Mouse (Mus musculus) MEL (cell line): ENCODE results near the gene Olfr322. TPM values are rescaled to one million over a fixed set of nuclear protein-coding genes. Genes with fewer than 3 reads are reported as not detected.

Source experiments
- DNase-seq: peaks from one replicate; pipeline ENCODE4 v3.0.0; 2011; ENCODE audit warnings: low read depth, low spot score
- H3K27ac ChIP-seq: 2 replicates; pipeline ENCODE4 v1.5.1; 2012; ENCODE audit warnings: low read depth, mild to moderate bottlenecking, control low read depth, low read length, moderate library complexity; ENCODE audit not compliant: control insufficient read depth
- H3K27me3 ChIP-seq, 2 experiments: fragments of 150-350 bp in 1 of 2; sonication (generic) in 1 of 2; 2 replicates each; pipeline ENCODE4 v1.6.1; 2012; ENCODE audit warnings: low read length in 2 of 2, mild to moderate bottlenecking in 2 of 2, improper control_type of control experiment in 1 of 2, moderate library complexity in 1 of 2; ENCODE audit not compliant: insufficient read depth in 2 of 2, control insufficient read depth in 1 of 2
- H3K36me3 ChIP-seq, 2 experiments: 2 replicates each; pipeline ENCODE4 v1.6.1; 2012 to 2014; ENCODE audit warnings: low read length in 2 of 2, improper control_type of control experiment in 1 of 2, inconsistent platforms in 1 of 2, mild to moderate bottlenecking in 1 of 2; ENCODE audit not compliant: insufficient read depth in 2 of 2, control insufficient read depth in 1 of 2
- H3K4me1 ChIP-seq, 2 experiments: fragments of 150-350 bp in 1 of 2; sonication (generic) in 1 of 2; 2 replicates each; pipeline ENCODE4 v1.6.1; 2012; ENCODE audit warnings: low read length in 2 of 2, improper control_type of control experiment in 1 of 2, mild to moderate bottlenecking in 1 of 2; ENCODE audit not compliant: insufficient read depth in 2 of 2, control insufficient read depth in 1 of 2
- H3K4me3 ChIP-seq, 2 experiments: fragments of 150-350 bp in 1 of 2; sonication (generic) in 1 of 2; 2 replicates each; pipeline ENCODE4 v1.5.1; 2012; ENCODE audit warnings: low read depth in 2 of 2, low read length in 2 of 2, mild to moderate bottlenecking in 2 of 2, moderate library complexity in 2 of 2, control low read depth in 1 of 2, improper control_type of control experiment in 1 of 2; ENCODE audit not compliant: control insufficient read depth in 1 of 2, insufficient read depth in 1 of 2
- H3K79me2 ChIP-seq: 2 replicates; pipeline ENCODE4 v1.6.1; 2012; ENCODE audit warnings: mild to moderate bottlenecking, low read length, moderate library complexity; ENCODE audit not compliant: control insufficient read depth, poor library complexity, insufficient read depth
- H3K9ac ChIP-seq: 2 replicates; pipeline ENCODE4 v1.6.1; 2012; ENCODE audit warnings: low read depth, mild to moderate bottlenecking, control low read depth, low read length, moderate library complexity; ENCODE audit not compliant: control insufficient read depth, poor library complexity, severe bottlenecking
- H3K9me3 ChIP-seq: fragments of 150-350 bp; sonication (generic); replicated peaks from 2 replicates; pipeline ENCODE4 v1.6.1; 2012; ENCODE audit warnings: mild to moderate bottlenecking, low read length, improper control_type of control experiment, moderate library complexity; ENCODE audit not compliant: insufficient read depth
- CHD1 ChIP-seq: IDR thresholded peaks from 2 replicates; pipeline ENCODE4 v1.6.1; 2012; ENCODE audit warnings: low read depth, mild to moderate bottlenecking, inconsistent platforms, low read length, improper control_type of control experiment
- CHD2 ChIP-seq: IDR thresholded peaks from 2 replicates; pipeline ENCODE4 v1.6.1; 2011; ENCODE audit warnings: low read length, improper control_type of control experiment
- E2F4 ChIP-seq: IDR thresholded peaks from 2 replicates; pipeline ENCODE4 v1.6.1; 2011; ENCODE audit warnings: low read depth, low read length, improper control_type of control experiment, borderline replicate concordance
- ETS1 ChIP-seq: IDR thresholded peaks from 2 replicates; pipeline ENCODE4 v1.6.1; 2012; ENCODE audit warnings: low read depth, mild to moderate bottlenecking, inconsistent platforms, low read length, improper control_type of control experiment, moderate library complexity
- GABPA ChIP-seq: IDR thresholded peaks from 2 replicates; pipeline ENCODE4 v1.6.1; 2012; ENCODE audit warnings: low read depth, mild to moderate bottlenecking, inconsistent platforms, low read length, improper control_type of control experiment, moderate library complexity
- GATA1 ChIP-seq: IDR thresholded peaks from 2 replicates; pipeline ENCODE4 v1.6.1; 2011; ENCODE audit warnings: low read depth, low read length, improper control_type of control experiment
- MAX ChIP-seq: IDR thresholded peaks from 2 replicates; pipeline ENCODE4 v1.6.1; 2011; ENCODE audit warnings: low read length, improper control_type of control experiment
- MXI1 ChIP-seq: IDR thresholded peaks from 2 replicates; pipeline ENCODE4 v1.6.1; 2011; ENCODE audit warnings: mild to moderate bottlenecking, low read depth, low read length, improper control_type of control experiment
- MYB ChIP-seq: IDR thresholded peaks from 2 replicates; pipeline ENCODE4 v1.6.1; 2011; ENCODE audit warnings: mild to moderate bottlenecking, low read depth, low read length, improper control_type of control experiment
- MYC ChIP-seq: IDR thresholded peaks from 2 replicates; pipeline ENCODE4 v1.6.1; 2011; ENCODE audit warnings: low read depth, mild to moderate bottlenecking, low read length, improper control_type of control experiment, moderate library complexity
- NRF1 ChIP-seq: IDR thresholded peaks from 2 replicates; pipeline ENCODE4 v1.6.1; 2014; ENCODE audit warnings: low read depth, mild to moderate bottlenecking, inconsistent platforms, low read length, improper control_type of control experiment, moderate library complexity; ENCODE audit not compliant: poor library complexity, insufficient read depth, severe bottlenecking
- POLR2AphosphoS5 ChIP-seq: IDR thresholded peaks from 2 replicates; pipeline ENCODE4 v1.6.1; 2012; ENCODE audit warnings: low read depth, borderline replicate concordance, mild to moderate bottlenecking, inconsistent platforms, low read length, moderate library complexity, mixed read lengths
- RAD21 ChIP-seq: IDR thresholded peaks from 2 replicates; pipeline ENCODE4 v1.6.1; 2011; ENCODE audit warnings: mild to moderate bottlenecking, low read depth, low read length, improper control_type of control experiment
- RCOR1 ChIP-seq: IDR thresholded peaks from 2 replicates; pipeline ENCODE4 v1.6.1; 2012; ENCODE audit warnings: low read depth, mild to moderate bottlenecking, inconsistent platforms, low read length, improper control_type of control experiment
- SMC3 ChIP-seq: IDR thresholded peaks from 2 replicates; pipeline ENCODE4 v1.6.1; 2011; ENCODE audit warnings: low read depth, low read length, improper control_type of control experiment
- USF2 ChIP-seq, 2 experiments: IDR thresholded peaks; 2 replicates each; pipeline ENCODE4 v1.6.1; 2011 to 2012; ENCODE audit warnings: improper control_type of control experiment in 2 of 2, low read length in 2 of 2, borderline replicate concordance in 1 of 2, inconsistent platforms in 1 of 2, low read depth in 1 of 2, mild to moderate bottlenecking in 1 of 2; ENCODE audit not compliant: insufficient read depth in 1 of 2
- ZNF384 ChIP-seq: IDR thresholded peaks from 2 replicates; pipeline ENCODE4 v1.6.1; 2012; ENCODE audit warnings: low read depth, mild to moderate bottlenecking, inconsistent platforms, low read length, improper control_type of control experiment
- polyA plus RNA-seq, 2 experiments: library from polyadenylated mRNA; stranded (reverse) in 1 of 2; unstranded in 1 of 2; fragments of >175 nt in 1 of 2; fragments of >200 nt in 1 of 2; gene quantifications; 2 replicates each; pipeline versions ENCODE4 v1.2.1 to v1.2.4; 2012; ENCODE audit warnings: low replicate concordance in 2 of 2, low read depth in 1 of 2; ENCODE audit not compliant: insufficient read length in 2 of 2, insufficient read depth in 1 of 2, missing spikeins in 1 of 2
- total RNA-seq: library from RNA; depleted of rRNA; stranded (reverse); fragments of 300-350 nt; gene quantifications from 2 replicates; pipeline ENCODE4 v1.2.3, GENCODE M21; 2012; rRNA removed

Olfr322 gene
- total RNA-seq (not detected in 2 replicates), polyA plus RNA-seq (not detected)

GRCm38 (mm10) chr11:58658596-58658995 lies at the start of gene Olfr322:
Olfr322 (plus strand) TSS chr11:58658782.
- H3K9me3 ChIP-seq = no peaks in the 10 kb centered on the region
- H3K27ac ChIP-seq = no peak within 1 kb of the TSS
- H3K4me3 ChIP-seq = no peak within 1 kb of the TSS
- no peak within 1 kb of the TSS for H3K9ac ChIP-seq
- DNase-seq = no peak
- TF ChIP-seq MYC (no peak), ZNF384 (no peak), POLR2AphosphoS5 (no peak), RCOR1 (no peak), RAD21 (no peak), ETS1 (no peak), MAX (no peak), MXI1 (no peak)
- H3K4me1 ChIP-seq = no peaks in the 10 kb centered on the region
- peaks cover 3 to 7% of the 10 kb centered on the region in 2 experiments for H3K27me3 ChIP-seq
- H3K36me3 ChIP-seq = no peaks in the 10 kb centered on the region
- no peaks in the 10 kb centered on the region for H3K79me2 ChIP-seq

GRCm38 (mm10) chr11:58613359-58613758 lies 45.2 kb upstream of the Olfr322 start:
- H3K4me3 ChIP-seq = no peak overlapping the region
- H3K9ac ChIP-seq = no peak overlapping the region
- TF ChIP-seq RAD21 (no peak), GABPA (no peak), SMC3 (no peak), GATA1 (no peak), CHD2 (no peak), NRF1 (no peak), E2F4 (no peak), USF2 (IDR thresholded peaks at IDR 0.05; ENCODE audit: borderline replicate concordance in 1 of 2, insufficient read depth in 1 of 2, low read depth in 1 of 2, low read length in 2 of 2) (no peak), MYB (no peak), ETS1 (no peak), CHD1 (no peak)
- TF ChIP-seq, all 39 proteins: peak for 0
- Histone ChIP-seq H3K79me2 (no peaks in the 10 kb centered on the region), H3K27me3 (peaks cover 1 to 11% of the 10 kb centered on the region in 2 experiments; a peak in 3 of 4 replicates), H3K27ac (no peak overlapping the region), H3K36me3 (no peaks in the 10 kb centered on the region), H3K9me3 (no peaks in the 10 kb centered on the region), H3K4me1 (no peaks in the 10 kb centered on the region)
- DNase-seq = no peak
